Mouse (Mus musculus) liver, embryonic 14.5 days (tissue): ENCODE measurements around the gene Gm9936. TPM values are rescaled to one million over a fixed set of nuclear protein-coding genes. Genes with fewer than 3 reads are reported as not detected.

Experiments used
- ATAC-seq: fragments of 200-750 bp; cut with Nextera tagmentation; 2 replicates; pipeline ENCODE4 v1.8.0; 2017; ENCODE audit warnings: moderate number of reproducible peaks, mild to moderate bottlenecking, moderate library complexity; ENCODE audit not compliant: insufficient read depth
- DNase-seq, 3 experiments: peaks; one replicate each; pipeline ENCODE4 v3.0.0-alpha.2; 2012 to 2013; ENCODE audit warnings: low read depth in 3 of 3, low spot score in 3 of 3
- H3K27ac ChIP-seq: fragments of 300-500 bp; sonication (generic); 2 replicates; pipeline ENCODE4 v1.5.1; 2014; ENCODE audit warnings: moderate library complexity, mild to moderate bottlenecking, control low read depth, inconsistent platforms
- H3K27me3 ChIP-seq: fragments of 300-500 bp; sonication (generic); 2 replicates; pipeline ENCODE4 v1.6.1; 2014; ENCODE audit warnings: mild to moderate bottlenecking, low read length, moderate library complexity; ENCODE audit not compliant: control insufficient read depth, insufficient read depth
- H3K36me3 ChIP-seq: fragments of 300-500 bp; sonication (generic); replicated peaks from 2 replicates; pipeline ENCODE4 v1.6.1; 2014; ENCODE audit warnings: low read depth; ENCODE audit not compliant: control insufficient read depth, insufficient read depth
- H3K4me1 ChIP-seq, 2 experiments: fragments of 200-500 bp in 1 of 2; fragments of 300-500 bp in 1 of 2; sonication (generic) in 1 of 2; replicated peaks; 2 replicates each; pipeline ENCODE4 v1.6.1; 2012 to 2014; ENCODE audit warnings: antibody characterized with exemption in 1 of 2, inconsistent platforms in 1 of 2, low read length in 1 of 2; ENCODE audit not compliant: control insufficient read depth in 2 of 2, insufficient read depth in 2 of 2
- H3K4me2 ChIP-seq: fragments of 300-500 bp; sonication (generic); 2 replicates; pipeline ENCODE4 v1.6.1; 2014; ENCODE audit warnings: low read depth, mild to moderate bottlenecking, control low read depth, moderate library complexity
- H3K4me3 ChIP-seq, 2 experiments: fragments of 200-500 bp in 1 of 2; fragments of 300-500 bp in 1 of 2; sonication (generic) in 1 of 2; 2 replicates each; pipeline ENCODE4 v1.5.1; 2012 to 2014; ENCODE audit warnings: low read depth in 2 of 2, low read length in 2 of 2, mild to moderate bottlenecking in 2 of 2, control low read depth in 1 of 2, inconsistent platforms in 1 of 2, moderate library complexity in 1 of 2; ENCODE audit not compliant: insufficient read depth in 1 of 2
- H3K9ac ChIP-seq: fragments of 300-500 bp; sonication (generic); replicated peaks from 2 replicates; pipeline ENCODE4 v1.6.1; 2014; ENCODE audit warnings: mild to moderate bottlenecking, control low read depth, moderate library complexity
- H3K9me3 ChIP-seq: fragments of 300-500 bp; sonication (generic); 2 replicates; pipeline ENCODE4 v1.6.1; 2016; ENCODE audit warnings: low read length, mixed read lengths; ENCODE audit not compliant: control insufficient read depth
- CTCF ChIP-seq: IDR thresholded peaks from 2 replicates; pipeline ENCODE4 v1.5.1; 2016; ENCODE audit warnings: antibody characterized with exemption, low read depth, control low read depth
- EP300 ChIP-seq: IDR thresholded peaks from 2 replicates; pipeline ENCODE4 v1.6.1; 2016; ENCODE audit warnings: antibody characterized with exemption, low read depth
- WGBS: fragments of 180-500 bp; shearing (Covaris S2); extraction: QIAGEN DNeasy Blood & Tissue Kit; methylation state at CpG from one replicate; pipeline ENCODE4 v1.1.7; 2014; ENCODE audit not compliant: insufficient replicate concordance; 5-methylcytosine and 5-hydroxymethylcytosine counted together
- polyA plus RNA-seq, 2 experiments: library from polyadenylated mRNA; depleted of rRNA in 1 of 2; stranded (reverse) in 1 of 2; unstranded in 1 of 2; fragments of >200 nt; fragmentation: Nextera tagmentation in 1 of 2; extraction: Ambion mirVana in 1 of 2; gene quantifications; 2 replicates each; pipeline versions ENCODE4 v1.2.1 to v1.2.3; 2012 to 2014

The Gm9936 gene
- not detected in 2 replicates for polyA plus RNA-seq (2012; rRNA removed)
- polyA plus RNA-seq (2014; fragmentation: Nextera tagmentation; extraction: Ambion mirVana), result not detected in 2 replicates

DNA sequence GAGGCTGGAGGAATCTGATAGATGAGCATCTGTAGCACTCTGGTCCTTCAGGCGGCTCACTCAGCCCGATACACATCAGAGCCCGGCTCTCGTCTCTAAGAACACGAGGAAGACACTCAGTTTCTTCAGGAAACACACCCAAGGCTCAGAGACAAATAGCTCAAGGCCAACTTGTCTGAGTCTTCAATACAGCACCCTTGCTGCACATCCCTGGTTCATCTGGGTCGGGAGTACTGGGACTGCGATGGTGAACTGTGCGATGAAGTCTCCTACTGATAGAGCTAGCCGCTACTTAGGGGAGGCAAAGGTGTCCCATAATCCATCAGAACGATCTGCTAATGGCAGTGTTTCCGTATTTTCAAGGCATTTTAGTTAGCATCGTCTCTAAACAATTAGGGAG lies at the start of gene Gm9936:
TSS of gene Gm9936 (minus strand) at position 101 of the 400 bp plus-strand sequence.
- Histone ChIP-seq H3K9me3 (no peaks in the 10 kb centered on the region), H3K4me2 (no peak within 1 kb of the TSS; the same call in 1 of the 2 replicates), H3K4me1 (no peaks in the 10 kb centered on the region), H3K27ac (no peak within 1 kb of the TSS), H3K36me3 (no peaks in the 10 kb centered on the region), H3K9ac (no peak within 1 kb of the TSS), H3K4me3 (no peak within 1 kb of the TSS), H3K27me3 (no peaks in the 10 kb centered on the region; the same call in 1 of the 2 replicates)
- 66% methylated on average over 12 of the region's 12 CpGs for WGBS
- ATAC-seq (no peak), DNase-seq (no peak)
- TF ChIP-seq EP300, result no peak
- TF ChIP-seq CTCF, result no peak

DNA sequence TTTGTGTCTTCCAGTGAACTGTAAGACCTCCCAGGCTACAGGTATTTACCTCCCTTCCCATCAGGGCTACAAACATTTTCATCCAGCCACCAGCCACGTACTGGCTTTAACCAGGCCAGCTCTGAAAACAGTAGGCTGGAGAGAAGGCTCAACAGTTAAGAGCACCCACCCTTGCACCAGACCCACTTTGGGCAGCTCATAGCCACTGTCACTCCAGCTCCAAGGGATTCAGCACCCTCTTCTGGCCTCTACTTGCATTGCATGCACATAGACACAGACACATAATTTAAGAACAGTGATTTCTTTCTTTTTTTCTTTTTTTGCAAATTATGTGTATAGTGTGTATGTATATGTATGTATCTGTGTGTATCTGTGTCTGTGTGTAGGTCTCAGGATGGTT lies 43.9 kb upstream of the Gm9936 start:
- H3K4me1 ChIP-seq, result no peaks in the 10 kb centered on the region
- H3K4me2 ChIP-seq, result no peak overlapping the region
- no peak for DNase-seq
- TF ChIP-seq CTCF (peak; percentile 77), EP300 (no peak)
- no peaks in the 10 kb centered on the region; the same call in 1 of the 2 replicates for H3K27me3 ChIP-seq
- no peaks in the 10 kb centered on the region for H3K36me3 ChIP-seq
- no peak overlapping the region for H3K27ac ChIP-seq
- 22% methylated on average over 1 of the region's 1 CpGs for WGBS
- H3K9me3 ChIP-seq, result no peaks in the 10 kb centered on the region
- no peak overlapping the region for H3K4me3 ChIP-seq
- no peak for ATAC-seq
- H3K9ac ChIP-seq, result no peak overlapping the region

DNA sequence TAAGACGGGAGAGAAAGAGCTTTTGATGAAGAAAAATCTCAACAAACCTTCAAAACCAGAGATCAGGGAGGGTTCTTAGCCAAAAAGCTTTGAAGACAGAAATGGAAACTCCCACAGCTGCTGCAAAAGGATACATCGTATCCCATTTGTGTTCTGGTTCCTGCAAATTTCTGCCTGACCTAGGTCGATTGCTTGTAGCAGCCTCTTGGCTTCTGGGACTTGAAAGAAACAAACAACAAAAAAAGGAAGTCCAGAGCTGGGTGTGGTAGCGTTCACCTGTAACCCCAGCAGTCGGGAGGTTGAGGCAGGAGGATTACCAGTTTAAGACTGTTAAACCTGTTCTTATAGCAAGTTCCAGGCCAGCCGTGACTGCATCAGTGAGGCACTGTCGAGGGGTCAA lies 40.4 kb upstream of the Gm9936 start:
- Histone ChIP-seq H3K9me3 (no peaks in the 10 kb centered on the region), H3K4me3 (no peak overlapping the region), H3K36me3 (no peaks in the 10 kb centered on the region), H3K4me1 (peaks cover 0 to 6% of the 10 kb centered on the region in 2 experiments; a peak in 2 of 4 replicates), H3K4me2 (no peak overlapping the region), H3K27me3 (no peaks in the 10 kb centered on the region; the same call in 1 of the 2 replicates), H3K9ac (no peak overlapping the region), H3K27ac (no peak overlapping the region)
- DNase-seq, result no peak
- TF ChIP-seq CTCF (no peak), EP300 (no peak)
- 49% methylated on average over 7 of the region's 7 CpGs for WGBS
- ATAC-seq, result no peak

DNA sequence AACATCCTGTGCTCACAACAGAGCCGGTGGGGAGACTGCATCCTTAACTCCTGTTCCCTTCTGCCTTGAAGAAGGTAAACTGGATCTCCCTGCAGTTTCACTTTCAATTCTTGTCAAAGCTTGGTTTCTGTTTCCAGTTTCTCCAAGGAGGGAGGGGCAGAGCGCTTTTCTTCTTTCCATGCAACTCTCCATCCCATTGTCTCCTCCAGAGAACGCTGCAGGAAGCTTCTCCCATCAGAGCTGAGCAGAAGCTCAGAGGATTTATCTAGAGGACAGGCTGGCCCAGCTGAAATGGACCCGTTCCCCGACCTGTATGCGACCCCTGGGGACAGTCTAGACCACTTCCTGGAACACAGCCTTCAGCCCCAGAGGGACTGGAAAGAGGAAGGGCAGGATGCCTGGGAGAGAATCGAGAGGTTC lies 38.9 kb upstream of the Gm9936 start:
- H3K9me3 ChIP-seq, result no peaks in the 10 kb centered on the region
- DNase-seq (no peak), ATAC-seq (no peak)
- no peak overlapping the region for H3K9ac ChIP-seq
- H3K27ac ChIP-seq, result no peak overlapping the region
- no peaks in the 10 kb centered on the region for H3K36me3 ChIP-seq
- peak overlapping the region; percentile 32 for H3K4me2 ChIP-seq
- TF ChIP-seq EP300 (no peak), CTCF (no peak)
- peak overlapping the region in 1 of 2 experiments; percentile 31; a peak in 2 of 4 replicates for H3K4me3 ChIP-seq
- H3K4me1 ChIP-seq, result peaks cover 0 to 6% of the 10 kb centered on the region in 2 experiments; a peak in 2 of 4 replicates
- no peaks in the 10 kb centered on the region; the same call in 1 of the 2 replicates for H3K27me3 ChIP-seq
- 1% methylated on average over 7 of the region's 7 CpGs for WGBS

DNA sequence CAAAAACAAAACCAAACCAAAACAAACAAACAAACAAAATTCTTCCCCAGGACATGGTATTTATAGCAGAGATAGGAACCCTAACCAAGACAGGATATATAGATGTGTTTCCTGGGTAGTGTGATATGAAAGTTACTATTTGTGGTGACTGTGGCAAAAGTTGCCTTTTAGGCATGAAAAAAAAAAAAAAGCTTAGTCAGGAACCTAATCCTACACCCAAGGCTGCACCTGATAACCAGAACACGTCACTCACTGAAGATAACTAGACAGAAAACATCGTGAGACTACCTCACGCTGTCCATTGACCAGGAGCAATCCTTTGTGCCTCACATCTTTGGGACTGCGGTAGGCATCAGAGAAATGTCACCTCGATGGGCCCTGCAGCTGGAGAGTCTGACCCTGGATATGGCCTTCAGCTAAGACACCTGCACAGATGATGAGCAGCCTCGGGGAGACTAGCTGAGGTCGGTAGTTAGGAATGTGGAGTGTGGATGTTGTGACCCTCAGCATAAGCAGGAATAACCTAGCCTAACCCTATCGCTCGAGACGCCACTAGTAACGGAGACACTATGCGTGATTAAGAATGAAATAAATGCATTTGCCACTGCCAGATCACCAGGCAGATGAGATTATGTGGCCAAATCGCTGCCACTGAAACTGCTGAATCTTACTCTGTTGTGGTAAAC lies 38.3 kb upstream of the Gm9936 start, which contains the start of gene Oasl2:
TSS of gene Oasl2 (plus strand) at position 249 of the 686 bp plus-strand sequence.
- Histone ChIP-seq H3K27me3 (no peaks in the 10 kb centered on the region; the same call in 1 of the 2 replicates), H3K4me1 (peaks cover 0 to 6% of the 10 kb centered on the region in 2 experiments; a peak in 2 of 4 replicates), H3K4me3 (peak within 1 kb of the TSS in 1 of 2 experiments; percentile 31; a peak in 2 of 4 replicates), H3K27ac (no peak within 1 kb of the TSS), H3K4me2 (peak within 1 kb of the TSS; percentile 32), H3K9me3 (no peaks in the 10 kb centered on the region), H3K36me3 (no peaks in the 10 kb centered on the region), H3K9ac (no peak within 1 kb of the TSS)
- TF ChIP-seq EP300 (no peak), CTCF (no peak)
- no peak for ATAC-seq
- 36% methylated on average over 13 of the region's 13 CpGs for WGBS
- peak in 1 of 3 experiments; percentile 26 for DNase-seq
